Comparison of ENCODE assay signal across 23 mouse cellular contexts in the genomic region with DNA sequence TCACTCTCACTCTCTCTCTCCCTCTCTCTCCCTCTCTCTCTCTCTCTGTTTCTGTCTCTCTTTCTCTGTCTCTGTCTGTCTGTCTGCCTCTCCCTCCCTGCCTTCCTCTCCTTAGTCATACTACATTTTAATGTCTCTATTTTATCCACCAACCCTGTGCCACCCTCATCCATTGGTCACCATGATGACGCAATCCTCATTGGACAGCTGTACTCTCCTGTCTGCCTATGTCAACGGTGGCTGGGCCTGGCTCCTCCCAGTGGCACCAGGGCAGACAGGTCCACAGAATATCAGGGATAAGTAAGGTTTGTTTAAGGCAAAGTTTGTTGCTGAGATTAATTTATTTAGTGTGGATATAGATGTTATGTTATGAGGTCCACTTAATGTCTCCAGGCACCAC.
DNase-seq lines count a peak whose midpoint lies in the region; ATAC-seq and TF ChIP-seq lines count a peak whose summit lies in the region.
"Had no signal": no experiment of that assay in that cellular context is flagged by ENCODE, and none has a peak within 500 bp of the region (broad histone marks: within the 10 kb centered on the region; RNA-seq: fewer than 3 reads in every experiment).

No protein-coding gene starts in this region.

- TF ChIP-seq CTCF in heart, adult 2 months (IDR thresholded peaks at IDR 0.05), result no peak

- no peaks in the 10 kb centered on the region for H3K36me3 ChIP-seq in heart, adult 2 months (ENCODE audit: control insufficient read depth, insufficient read depth, low read length)
- H3K36me3 ChIP-seq: liver, embryonic 13.5 days; midbrain, embryonic 12.5 days had no signal

- 69% methylated on average over 2 of the region's 2 CpGs for WGBS in heart, adult 2 months

- H3K9ac ChIP-seq in heart, adult 2 months (ENCODE audit: low read depth, low read length), result no peak overlapping the region
- H3K9ac ChIP-seq: forebrain, embryonic 13.5 days; liver, embryonic 13.5 days; lung, embryonic 14.5 days; midbrain, embryonic 12.5 days had no signal

- peak; percentile 42 for DNase-seq in heart, adult 11 months
- no peak for DNase-seq in heart, adult 2 months
- peak; percentile 52 for DNase-seq in 3T3-L1 (ENCODE audit: low read depth, low spot score)
- DNase-seq in urinary bladder, postnatal 36 days (ENCODE audit: low spot score in 2 of 2), result no peak
- no peak for DNase-seq in cerebellum, postnatal 10 days
- no peak for DNase-seq in kidney, postnatal 10 days
- DNase-seq: adrenal gland, postnatal 25 days; B cell, adult 2 months; cerebellum, adult 11-12 months; cerebellum, postnatal 14 days; gastrocnemius, postnatal 36 days; heart, postnatal 14 days; kidney, adult 2 months; layer of hippocampus, postnatal 36 days; liver, embryonic 13.5 days; lung, embryonic 14.5 days; lung, postnatal 14 days had no signal

- 0 out of 2 replicates have a peak, but pooled peaks have one; percentile 26 for ATAC-seq in common myeloid progenitor, adult 5-6 weeks (replicated peaks; ENCODE audit: low read depth, poor library complexity, severe bottlenecking)
- ATAC-seq in monocyte, adult 5-6 weeks (replicated peaks; ENCODE audit: insufficient number of reproducible peaks, low FRiP score, low TSS enrichment, poor library complexity, severe bottlenecking), result 0 out of 2 replicates have a peak, but pooled peaks have one; percentile 25
- ATAC-seq: forebrain, embryonic 13.5 days; hindbrain, embryonic 16.5 days had no signal

- H3K4me3 ChIP-seq in heart, adult 2 months, result no peak overlapping the region
- H3K4me3 ChIP-seq: forebrain, embryonic 13.5 days; liver, embryonic 13.5 days; midbrain, embryonic 12.5 days had no signal

- no peak for TF ChIP-seq EP300 in heart, adult 2 months (IDR thresholded peaks at IDR 0.05; ENCODE audit: insufficient read depth, low read depth, low read length)

- H3K27me3 ChIP-seq in heart, adult 2 months (ENCODE audit: control insufficient read depth, insufficient read depth, low read length), result no peaks in the 10 kb centered on the region
- H3K27me3 ChIP-seq: CH12.LX; forebrain, embryonic 13.5 days; liver, embryonic 13.5 days had no signal

- H3K27ac ChIP-seq in heart, adult 2 months, result no peak overlapping the region
- H3K27ac ChIP-seq: forebrain, embryonic 13.5 days; liver, embryonic 13.5 days; midbrain, embryonic 12.5 days had no signal

- peaks cover 5% of the 10 kb centered on the region; the same call in 1 of the 2 replicates for H3K4me1 ChIP-seq in heart, adult 2 months (ENCODE audit: control insufficient read depth, insufficient read depth, low read length)
- H3K4me1 ChIP-seq: forebrain, embryonic 13.5 days; liver, embryonic 13.5 days; midbrain, embryonic 12.5 days had no signal

- H3K79me2 ChIP-seq in heart, adult 2 months (replicated peaks; ENCODE audit: control insufficient read depth, insufficient read depth, low read length), result no peaks in the 10 kb centered on the region

- no peak for TF ChIP-seq POLR2A in heart, adult 2 months (IDR thresholded peaks at IDR 0.05; ENCODE audit: insufficient read depth, low read depth, low read length)

- intact Hi-C loops in heart, adult 2 months (cut with DNase I), result loop anchor here (5.0 kb wide), 1 partner anchor 67 kb away; no protein-coding TSS in a partner anchor

Comparison
In these comparisons a context has a peak if more than half of its experiments do, and no peak if none do; other contexts are left out.
1. DNase-seq: peak in heart, adult 11 months (single experiment) and 3T3-L1 (single experiment); none in heart, adult 2 months (0 of 2), urinary bladder, postnatal 36 days (0 of 2), cerebellum, postnatal 10 days (0 of 2) and kidney, postnatal 10 days (single experiment).